Mouse (Mus musculus) MEL (cell line): ENCODE measurements around the gene Pigk. TPM values are rescaled to one million over a fixed set of nuclear protein-coding genes. Genes with fewer than 3 reads are reported as not detected.

Experiments used
- DNase-seq: peaks from one replicate; pipeline ENCODE4 v3.0.0; 2011; ENCODE audit warnings: low read depth, low spot score
- H3K27ac ChIP-seq: 2 replicates; pipeline ENCODE4 v1.5.1; 2012; ENCODE audit warnings: low read depth, mild to moderate bottlenecking, control low read depth, low read length, moderate library complexity; ENCODE audit not compliant: control insufficient read depth
- H3K27me3 ChIP-seq, 2 experiments: fragments of 150-350 bp in 1 of 2; sonication (generic) in 1 of 2; 2 replicates each; pipeline ENCODE4 v1.6.1; 2012; ENCODE audit warnings: low read length in 2 of 2, mild to moderate bottlenecking in 2 of 2, improper control_type of control experiment in 1 of 2, moderate library complexity in 1 of 2; ENCODE audit not compliant: insufficient read depth in 2 of 2, control insufficient read depth in 1 of 2
- H3K36me3 ChIP-seq, 2 experiments: 2 replicates each; pipeline ENCODE4 v1.6.1; 2012 to 2014; ENCODE audit warnings: low read length in 2 of 2, improper control_type of control experiment in 1 of 2, inconsistent platforms in 1 of 2, mild to moderate bottlenecking in 1 of 2; ENCODE audit not compliant: insufficient read depth in 2 of 2, control insufficient read depth in 1 of 2
- H3K4me1 ChIP-seq, 2 experiments: fragments of 150-350 bp in 1 of 2; sonication (generic) in 1 of 2; 2 replicates each; pipeline ENCODE4 v1.6.1; 2012; ENCODE audit warnings: low read length in 2 of 2, improper control_type of control experiment in 1 of 2, mild to moderate bottlenecking in 1 of 2; ENCODE audit not compliant: insufficient read depth in 2 of 2, control insufficient read depth in 1 of 2
- H3K4me3 ChIP-seq, 2 experiments: fragments of 150-350 bp in 1 of 2; sonication (generic) in 1 of 2; 2 replicates each; pipeline ENCODE4 v1.5.1; 2012; ENCODE audit warnings: low read depth in 2 of 2, low read length in 2 of 2, mild to moderate bottlenecking in 2 of 2, moderate library complexity in 2 of 2, control low read depth in 1 of 2, improper control_type of control experiment in 1 of 2; ENCODE audit not compliant: control insufficient read depth in 1 of 2, insufficient read depth in 1 of 2
- H3K79me2 ChIP-seq: 2 replicates; pipeline ENCODE4 v1.6.1; 2012; ENCODE audit warnings: mild to moderate bottlenecking, low read length, moderate library complexity; ENCODE audit not compliant: control insufficient read depth, poor library complexity, insufficient read depth
- H3K9ac ChIP-seq: 2 replicates; pipeline ENCODE4 v1.6.1; 2012; ENCODE audit warnings: low read depth, mild to moderate bottlenecking, control low read depth, low read length, moderate library complexity; ENCODE audit not compliant: control insufficient read depth, poor library complexity, severe bottlenecking
- H3K9me3 ChIP-seq: fragments of 150-350 bp; sonication (generic); replicated peaks from 2 replicates; pipeline ENCODE4 v1.6.1; 2012; ENCODE audit warnings: mild to moderate bottlenecking, low read length, improper control_type of control experiment, moderate library complexity; ENCODE audit not compliant: insufficient read depth
- CHD1 ChIP-seq: IDR thresholded peaks from 2 replicates; pipeline ENCODE4 v1.6.1; 2012; ENCODE audit warnings: low read depth, mild to moderate bottlenecking, inconsistent platforms, low read length, improper control_type of control experiment
- CHD2 ChIP-seq: IDR thresholded peaks from 2 replicates; pipeline ENCODE4 v1.6.1; 2011; ENCODE audit warnings: low read length, improper control_type of control experiment
- E2F4 ChIP-seq: IDR thresholded peaks from 2 replicates; pipeline ENCODE4 v1.6.1; 2011; ENCODE audit warnings: low read depth, low read length, improper control_type of control experiment, borderline replicate concordance
- GABPA ChIP-seq: IDR thresholded peaks from 2 replicates; pipeline ENCODE4 v1.6.1; 2012; ENCODE audit warnings: low read depth, mild to moderate bottlenecking, inconsistent platforms, low read length, improper control_type of control experiment, moderate library complexity
- GATA1 ChIP-seq: IDR thresholded peaks from 2 replicates; pipeline ENCODE4 v1.6.1; 2011; ENCODE audit warnings: low read depth, low read length, improper control_type of control experiment
- HCFC1 ChIP-seq: IDR thresholded peaks from 2 replicates; pipeline ENCODE4 v1.6.1; 2012; ENCODE audit warnings: low read depth, mild to moderate bottlenecking, inconsistent platforms, low read length, improper control_type of control experiment, moderate library complexity
- JUND ChIP-seq: IDR thresholded peaks from 2 replicates; pipeline ENCODE4 v1.6.1; 2011; ENCODE audit warnings: low read depth, mild to moderate bottlenecking, improper control_type of control experiment, low read length
- KAT2A ChIP-seq: conservative IDR thresholded peaks from 2 replicates; pipeline ENCODE4 v1.6.1; 2012; ENCODE audit warnings: low read depth, low read length, improper control_type of control experiment, inconsistent platforms
- MAFK ChIP-seq: IDR thresholded peaks from 2 replicates; pipeline ENCODE4 v1.6.1; 2011; ENCODE audit warnings: low read depth, mild to moderate bottlenecking, low read length, improper control_type of control experiment, borderline replicate concordance
- MAZ ChIP-seq: IDR thresholded peaks from 2 replicates; pipeline ENCODE4 v1.6.1; 2012; ENCODE audit warnings: low read depth, mild to moderate bottlenecking, inconsistent platforms, low read length, improper control_type of control experiment
- MXI1 ChIP-seq: IDR thresholded peaks from 2 replicates; pipeline ENCODE4 v1.6.1; 2011; ENCODE audit warnings: mild to moderate bottlenecking, low read depth, low read length, improper control_type of control experiment
- MYB ChIP-seq: IDR thresholded peaks from 2 replicates; pipeline ENCODE4 v1.6.1; 2011; ENCODE audit warnings: mild to moderate bottlenecking, low read depth, low read length, improper control_type of control experiment
- RCOR1 ChIP-seq: IDR thresholded peaks from 2 replicates; pipeline ENCODE4 v1.6.1; 2012; ENCODE audit warnings: low read depth, mild to moderate bottlenecking, inconsistent platforms, low read length, improper control_type of control experiment
- SIN3A ChIP-seq: IDR thresholded peaks from 2 replicates; pipeline ENCODE4 v1.6.1; 2012; ENCODE audit warnings: low read length, improper control_type of control experiment, inconsistent platforms
- ZC3H11A ChIP-seq: IDR thresholded peaks from 2 replicates; pipeline ENCODE4 v1.6.1; 2012; ENCODE audit warnings: low read depth, mild to moderate bottlenecking, inconsistent platforms, low read length, improper control_type of control experiment
- ZNF384 ChIP-seq: IDR thresholded peaks from 2 replicates; pipeline ENCODE4 v1.6.1; 2012; ENCODE audit warnings: low read depth, mild to moderate bottlenecking, inconsistent platforms, low read length, improper control_type of control experiment
- polyA plus RNA-seq, 2 experiments: library from polyadenylated mRNA; stranded (reverse) in 1 of 2; unstranded in 1 of 2; fragments of >175 nt in 1 of 2; fragments of >200 nt in 1 of 2; gene quantifications; 2 replicates each; pipeline versions ENCODE4 v1.2.1 to v1.2.4; 2012; ENCODE audit warnings: low replicate concordance in 2 of 2, low read depth in 1 of 2; ENCODE audit not compliant: insufficient read length in 2 of 2, insufficient read depth in 1 of 2, missing spikeins in 1 of 2
- total RNA-seq: library from RNA; depleted of rRNA; stranded (reverse); fragments of 300-350 nt; gene quantifications from 2 replicates; pipeline ENCODE4 v1.2.3, GENCODE M21; 2012

Gene Pigk
- total and polyA plus RNA-seq, 3 experiments, result 14.6 to 17.8 TPM; not detected in 1

- Histone ChIP-seq H3K4me1 (peaks cover 9% of the 10 kb centered on the region in 2 experiments; a peak in 3 of 4 replicates), H3K36me3 (peaks cover 0 to 11% of the 10 kb centered on the region in 2 experiments; a peak in 2 of 4 replicates), H3K27me3 (no peaks in the 10 kb centered on the region), H3K27ac (no peak overlapping the region)
- DNase-seq, result no peak
- TF ChIP-seq MAZ (no peak), ZC3H11A (no peak), CHD2 (no peak), MXI1 (no peak), RCOR1 (no peak), CHD1 (no peak), MYB (no peak), JUND (no peak), MAFK (no peak)
- TF ChIP-seq, all 39 proteins: peak for 0
- Histone ChIP-seq H3K9ac (no peak overlapping the region), H3K9me3 (no peaks in the 10 kb centered on the region), H3K79me2 (no peaks in the 10 kb centered on the region), H3K4me3 (no peak overlapping the region)
Observed at GRCm38 (mm10) chr3:152961855-152962376, 248.0 kb downstream of the Pigk start.

- Histone ChIP-seq H3K9me3 (no peaks in the 10 kb centered on the region), H3K27me3 (peaks cover 3 to 11% of the 10 kb centered on the region in 2 experiments; a peak in 3 of 4 replicates), H3K27ac (no peak overlapping the region), H3K36me3 (no peaks in the 10 kb centered on the region), H3K4me3 (no peak overlapping the region), H3K79me2 (no peaks in the 10 kb centered on the region), H3K4me1 (no peaks in the 10 kb centered on the region), H3K9ac (no peak overlapping the region)
- TF ChIP-seq GABPA (no peak), E2F4 (no peak), CHD1 (no peak), GATA1 (no peak), ZNF384 (no peak), SIN3A (no peak), KAT2A (no peak), HCFC1 (no peak)
- no peak for DNase-seq
Observed at GRCm38 (mm10) chr3:152969774-152970347, 256.0 kb downstream of the Pigk start.
